Mouse (Mus musculus): ENCODE data around the gene Krtap19-2.

The Krtap19-2 gene

DNA sequence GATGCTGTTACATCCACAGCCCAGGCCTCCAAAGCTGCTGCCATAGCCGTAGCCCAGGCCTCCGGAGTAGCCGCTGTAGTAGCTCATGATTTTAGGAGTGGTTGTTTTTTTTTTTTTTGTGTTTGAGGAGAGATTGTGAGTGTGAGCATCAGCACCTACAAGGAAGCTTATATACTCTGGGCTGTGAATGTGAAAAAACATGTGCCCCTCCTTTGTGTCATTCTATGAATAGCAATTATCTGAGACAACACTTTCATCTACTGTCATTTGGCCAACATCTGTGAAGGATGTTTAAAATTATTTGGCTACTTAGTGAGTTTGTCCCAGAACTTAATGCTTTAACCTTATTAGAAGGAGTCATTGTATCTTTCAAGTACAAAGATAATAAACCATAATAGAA is at the start of gene Krtap19-2:
TSS of gene Krtap19-2 (minus strand) at position 101 of the 400 bp plus-strand sequence.
- no peak for DNase-seq (ENCODE audit: low spot score in 2 of 2)

- DNase-seq (ENCODE audit: low spot score in 2 of 2) = no peak
These were observed 22.3 kb upstream of the Krtap19-2 start, which contains the start of gene Krtap19-5 for GRCm38 (mm10) chr16:88896357-88896756. Krtap19-5 (minus strand) TSS chr16:88896457.

DNA sequence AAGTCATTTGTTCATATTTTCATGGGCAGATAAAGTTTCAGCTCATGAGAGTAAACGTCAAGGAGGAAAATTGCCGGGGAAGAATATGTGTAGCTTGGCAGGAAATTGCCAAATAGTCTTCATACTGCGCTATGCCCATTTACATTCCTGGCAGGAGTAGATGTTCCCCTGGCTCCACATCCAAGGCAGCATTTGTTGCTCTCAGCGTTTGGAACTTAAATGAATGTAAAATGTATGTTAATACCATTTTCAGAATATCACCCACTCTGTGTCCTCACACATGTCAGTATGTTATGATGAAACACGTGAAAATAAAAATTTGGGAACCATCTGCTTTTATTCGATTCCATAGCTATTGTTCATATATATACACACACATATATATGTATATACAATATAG is 12.8 kb upstream of the Krtap19-2 start:
- no peak for DNase-seq (ENCODE audit: low spot score in 2 of 2)

- DNase-seq (ENCODE audit: low spot score in 2 of 2) = no peak
These were observed 10.9 kb upstream of the Krtap19-2 start, which contains the start of gene Krtap19-4 for GRCm38 (mm10) chr16:88884989-88885388. Krtap19-4 (minus strand) TSS chr16:88885089.

DNA sequence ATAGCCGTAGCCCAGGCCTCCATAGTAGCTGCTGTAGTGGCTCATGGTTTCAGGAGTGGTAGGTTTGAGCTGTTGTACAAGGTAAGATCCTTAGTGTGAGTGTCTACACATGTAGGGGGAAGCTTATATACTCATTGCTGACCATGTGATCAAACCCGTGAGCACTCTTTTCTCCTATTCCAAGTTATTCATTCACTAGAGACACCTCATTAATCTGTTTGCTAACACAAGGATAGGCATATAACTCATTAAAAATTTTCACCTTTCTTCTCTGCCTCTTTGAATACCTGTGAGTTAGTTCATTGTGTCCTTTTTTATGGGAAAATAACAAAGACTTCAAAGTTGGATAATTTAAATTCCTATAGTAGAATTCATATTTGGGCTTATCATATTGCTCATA is 3.9 kb upstream of the Krtap19-2 start, which contains the start of gene Krtap19-3:
TSS of gene Krtap19-3 (minus strand) at position 101 of the 400 bp plus-strand sequence.
- DNase-seq (ENCODE audit: low spot score in 2 of 2) = no peak

DNA sequence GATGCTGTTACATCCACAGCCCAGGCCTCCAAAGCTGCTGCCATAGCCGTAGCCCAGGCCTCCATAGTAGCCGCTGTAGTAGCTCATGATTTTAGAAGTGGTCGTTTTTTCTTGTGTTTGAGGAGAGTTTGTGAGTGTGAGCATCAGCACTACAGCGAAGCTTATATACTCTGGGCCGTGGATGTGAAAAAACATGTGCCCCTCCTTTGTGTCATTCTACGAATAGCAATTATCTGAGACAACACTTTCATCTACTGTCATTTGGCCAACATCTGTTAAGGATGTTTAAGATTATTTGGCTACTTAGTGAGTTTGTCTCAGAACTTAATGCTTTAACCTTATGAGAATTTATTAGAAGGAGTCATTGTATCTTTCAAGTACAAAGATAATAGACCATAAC is 4.8 kb downstream of the Krtap19-2 start, which contains the start of gene Krtap19-1:
TSS of gene Krtap19-1 (minus strand) at position 101 of the 400 bp plus-strand sequence.
- DNase-seq (ENCODE audit: low spot score in 2 of 2) = no peak

- no peak for DNase-seq (ENCODE audit: low spot score in 2 of 2)
These were observed 9.1 kb downstream of the Krtap19-2 start for GRCm38 (mm10) chr16:88864887-88865407.

GRCm38 (mm10) chr16:88851450-88851849 is 22.6 kb downstream of the Krtap19-2 start:
- DNase-seq (ENCODE audit: low spot score in 2 of 2) = no peak

DNA sequence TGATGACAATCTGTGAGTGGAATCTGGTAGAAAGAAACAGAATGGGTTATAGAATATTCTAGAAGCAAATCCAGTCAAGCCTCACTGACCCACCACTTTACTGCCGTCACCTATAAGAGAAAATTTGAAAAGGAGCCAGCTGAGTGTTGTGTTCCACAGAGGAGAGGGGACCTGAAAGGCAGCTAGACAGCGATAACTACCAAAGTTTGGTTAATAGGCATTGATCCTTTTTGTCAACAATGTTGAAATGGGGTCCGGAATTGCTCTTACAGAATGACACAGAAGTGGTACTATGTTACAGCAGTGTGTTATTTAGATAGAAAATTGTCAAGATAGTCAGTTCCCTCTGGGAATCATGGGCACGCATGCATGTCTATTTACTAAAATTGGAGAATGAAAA is 25.5 kb downstream of the Krtap19-2 start:
- DNase-seq (ENCODE audit: low spot score in 2 of 2) = no peak

DNA sequence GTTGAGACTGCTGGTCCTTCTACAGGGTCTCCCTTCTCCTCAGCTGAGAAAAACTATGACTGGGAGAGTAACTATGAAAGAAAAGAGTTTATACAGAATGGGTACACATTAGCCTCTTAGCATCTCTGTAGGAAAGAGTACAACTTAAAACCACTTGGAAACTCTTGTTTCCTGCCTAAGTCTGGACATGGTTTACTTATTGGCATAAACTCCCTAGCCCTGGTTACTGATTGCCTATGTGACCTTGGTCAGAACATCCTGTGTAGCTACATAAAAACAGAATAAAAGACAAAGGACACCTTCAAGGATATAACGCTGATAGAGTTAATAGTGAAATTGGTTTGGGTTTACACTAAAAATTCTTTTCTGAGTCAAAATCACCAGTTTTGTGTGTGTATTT is 26.7 kb downstream of the Krtap19-2 start:
- DNase-seq (ENCODE audit: low spot score in 2 of 2) = no peak

- no peak for DNase-seq (ENCODE audit: low spot score in 2 of 2)
These were observed 47.1 kb downstream of the Krtap19-2 start for GRCm38 (mm10) chr16:88826978-88827377.

GRCm38 (mm10) chr16:88826095-88826652 is 47.9 kb downstream of the Krtap19-2 start, which contains the start of gene Krtap14:
Krtap14 (minus strand) TSS chr16:88826145.
- no peak for DNase-seq (ENCODE audit: low spot score in 2 of 2)

GRCm38 (mm10) chr16:88823736-88824135 is 50.3 kb downstream of the Krtap19-2 start:
- DNase-seq (ENCODE audit: low spot score in 2 of 2) = no peak
